In genomic region chr3:109639386-109639785, GRCm38 (mm10) we compare ENCODE assay signal across 17 mouse cellular contexts.
A peak's percentile ranks its signal among the peaks of the same experiment; 100 is the strongest.
DNase-seq lines count a peak whose midpoint lies in the region; ATAC-seq and TF ChIP-seq lines count a peak whose summit lies in the region.
"Had no signal": no experiment of that assay in that cellular context is flagged by ENCODE, and none has a peak within 500 bp of the region (broad histone marks: within the 10 kb centered on the region; RNA-seq: fewer than 3 reads in every experiment).

No protein-coding gene starts in this region.

- H3K27ac ChIP-seq in heart, embryonic 12.5 days (ENCODE audit: poor library complexity, severe bottlenecking): no peak overlapping the region
- H3K27ac ChIP-seq in midbrain, postnatal 0 days (ENCODE audit: low read depth, low read length): no peak overlapping the region
- no peak overlapping the region for H3K27ac ChIP-seq in midbrain, embryonic 13.5 days
- H3K27ac ChIP-seq: gastrocnemius, adult 2 months; heart, adult 2 months; lung, embryonic 15.5 days; neural tube, embryonic 13.5 days had no signal

- no peaks in the 10 kb centered on the region for H3K9me3 ChIP-seq in heart, embryonic 12.5 days (replicated peaks)
- no peaks in the 10 kb centered on the region for H3K9me3 ChIP-seq in midbrain, postnatal 0 days (ENCODE audit: low read length)
- no peaks in the 10 kb centered on the region for H3K9me3 ChIP-seq in midbrain, embryonic 13.5 days
- H3K9me3 ChIP-seq: lung, embryonic 15.5 days; neural tube, embryonic 13.5 days had no signal

- no peak overlapping the region for H3K4me3 ChIP-seq in heart, embryonic 12.5 days
- no peak overlapping the region for H3K4me3 ChIP-seq in midbrain, postnatal 0 days (ENCODE audit: low read depth, low read length)
- H3K4me3 ChIP-seq in midbrain, embryonic 13.5 days (replicated peaks): no peak overlapping the region
- H3K4me3 ChIP-seq: gastrocnemius, adult 2 months; heart, adult 2 months; lung, embryonic 15.5 days; neural tube, embryonic 13.5 days had no signal

- TF ChIP-seq CTCF in midbrain, postnatal 0 days (IDR thresholded peaks at IDR 0.05): no peak

- no peak overlapping the region for H3K4me2 ChIP-seq in heart, embryonic 12.5 days
- no peak overlapping the region for H3K4me2 ChIP-seq in midbrain, postnatal 0 days (ENCODE audit: low read depth, low read length, poor library complexity, severe bottlenecking)
- H3K4me2 ChIP-seq in midbrain, embryonic 13.5 days (replicated peaks): no peak overlapping the region
- H3K4me2 ChIP-seq: lung, embryonic 15.5 days; neural tube, embryonic 13.5 days had no signal

- DNase-seq in heart, adult 8-10 months (ENCODE audit: low spot score): peak; percentile 18
- peak; percentile 82 for DNase-seq in midbrain, postnatal 0 days (ENCODE audit: low spot score)
- peak; percentile 86 for DNase-seq in fat pad, adult 2 months (ENCODE audit: extremely low read depth, low read depth, low spot score)
- DNase-seq in lung, postnatal 4 days: peak; percentile 8 to 27
- DNase-seq in ovary, adult 18-20 months (ENCODE audit: low spot score): no peak
- DNase-seq: cerebellum, postnatal 25 days; forebrain, postnatal 0 days; gastrocnemius, adult 2 months; kidney, adult 8-10 months; layer of hippocampus, postnatal 36 days; right cerebral cortex, adult 18-20 months; thymus, adult 18-20 months had no signal

- H3K9ac ChIP-seq in heart, embryonic 12.5 days: no peak overlapping the region
- H3K9ac ChIP-seq in midbrain, postnatal 0 days (replicated peaks; ENCODE audit: low read length, poor library complexity, severe bottlenecking): no peak overlapping the region
- H3K9ac ChIP-seq in midbrain, embryonic 13.5 days (replicated peaks): no peak overlapping the region
- H3K9ac ChIP-seq: forebrain, postnatal 0 days; lung, embryonic 15.5 days; neural tube, embryonic 13.5 days had no signal

- no peak for ATAC-seq in heart, embryonic 12.5 days (ENCODE audit: insufficient number of reproducible peaks, low FRiP score)
- ATAC-seq in midbrain, postnatal 0 days (ENCODE audit: low FRiP score): no peak
- no peak for ATAC-seq in midbrain, embryonic 13.5 days
- ATAC-seq: forebrain, postnatal 0 days had no signal

- no peaks in the 10 kb centered on the region for H3K27me3 ChIP-seq in heart, embryonic 12.5 days (replicated peaks)
- no peaks in the 10 kb centered on the region for H3K27me3 ChIP-seq in midbrain, postnatal 0 days (ENCODE audit: insufficient read depth, low read length)
- no peaks in the 10 kb centered on the region for H3K27me3 ChIP-seq in midbrain, embryonic 13.5 days
- H3K27me3 ChIP-seq: lung, embryonic 15.5 days; neural tube, embryonic 13.5 days had no signal

- 82% methylated on average over 1 of the region's 1 CpGs for WGBS in heart, embryonic 12.5 days
- 50% methylated on average over 1 of the region's 1 CpGs for WGBS in midbrain, postnatal 0 days
- 72% methylated on average over 1 of the region's 1 CpGs for WGBS in midbrain, embryonic 13.5 days

- no peaks in the 10 kb centered on the region for H3K4me1 ChIP-seq in heart, embryonic 12.5 days (replicated peaks)
- H3K4me1 ChIP-seq in midbrain, postnatal 0 days (ENCODE audit: insufficient read depth, low read length): no peaks in the 10 kb centered on the region
- peaks cover 10% of the 10 kb centered on the region for H3K4me1 ChIP-seq in midbrain, embryonic 13.5 days (replicated peaks)
- H3K4me1 ChIP-seq: lung, embryonic 15.5 days; neural tube, embryonic 13.5 days had no signal

- H3K36me3 ChIP-seq in heart, embryonic 12.5 days: no peaks in the 10 kb centered on the region
- 0 out of 2 replicates have a peak, but pooled peaks cover 2% of the 10 kb centered on the region for H3K36me3 ChIP-seq in midbrain, postnatal 0 days (ENCODE audit: insufficient read depth, low read length)
- H3K36me3 ChIP-seq in midbrain, embryonic 13.5 days: no peaks in the 10 kb centered on the region
- H3K36me3 ChIP-seq: lung, embryonic 15.5 days; neural tube, embryonic 13.5 days had no signal
